Mouse (Mus musculus) G1E (cell line): ENCODE data around the gene Mertk.

Source experiments
- CTCF ChIP-seq: IDR thresholded peaks from 2 replicates; pipeline ENCODE4 v1.5.1; 2012; ENCODE audit warnings: low read depth, low read length, inconsistent platforms, mixed read lengths
- GATA1 ChIP-seq: IDR thresholded peaks from 2 replicates; pipeline ENCODE4 v1.6.1; 2012; ENCODE audit warnings: borderline replicate concordance, low read length, inconsistent platforms, mixed read lengths
- TAL1 ChIP-seq: conservative IDR thresholded peaks from 2 replicates; pipeline ENCODE4 v1.6.1; 2012; ENCODE audit warnings: low read depth, low read length, inconsistent platforms, mixed read lengths

- TF ChIP-seq GATA1 (no peak), TAL1 (no peak), CTCF (no peak)
Observed at GRCm38 (mm10) chr2:128710609-128711008, 11.9 kb downstream of the Mertk start.
